Mouse (Mus musculus): ENCODE data around the gene Pmis2. TPM values are rescaled to one million over a fixed set of nuclear protein-coding genes. Genes with fewer than 3 reads are reported as not detected.

Gene Pmis2
- polyA plus RNA-seq, 1 experiment from 2014 or later: not detected

DNA sequence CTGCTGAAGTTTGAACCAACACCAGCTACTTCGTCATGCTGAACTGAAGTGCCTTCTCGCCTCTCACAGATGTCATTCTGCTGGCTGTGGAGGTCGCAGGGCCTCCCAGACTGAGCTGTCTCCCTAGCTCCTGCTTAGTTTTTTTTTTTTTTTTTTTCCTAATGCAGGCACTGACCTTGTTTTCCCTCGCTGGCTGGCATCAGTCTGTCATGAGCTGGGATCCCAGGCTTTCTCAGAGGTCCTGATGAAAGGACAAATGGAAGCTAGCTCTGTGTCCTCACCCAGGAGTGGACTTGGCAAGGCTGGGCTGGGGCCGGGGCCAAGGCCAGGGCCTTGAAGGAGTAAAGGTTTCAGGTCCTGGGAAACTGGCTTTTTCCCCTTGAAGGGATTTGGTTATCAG is 10.5 kb upstream of the Pmis2 start:
- 64% methylated on average over 5 of the region's 5 CpGs for WGBS
- no peaks in the 10 kb centered on the region for H3K36me3 ChIP-seq
- H3K4me3 ChIP-seq (replicated peaks): no peak overlapping the region
- H3K4me2 ChIP-seq: no peak overlapping the region
- ATAC-seq (ENCODE audit: insufficient number of reproducible peaks, insufficient read depth, low FRiP score, low TSS enrichment, low read depth): no peak
- no peak overlapping the region for H3K27ac ChIP-seq
- H3K9ac ChIP-seq (replicated peaks): no peak overlapping the region
- no peaks in the 10 kb centered on the region for H3K9me3 ChIP-seq
- peaks cover 7% of the 10 kb centered on the region for H3K27me3 ChIP-seq
- no peaks in the 10 kb centered on the region for H3K4me1 ChIP-seq (replicated peaks)

DNA sequence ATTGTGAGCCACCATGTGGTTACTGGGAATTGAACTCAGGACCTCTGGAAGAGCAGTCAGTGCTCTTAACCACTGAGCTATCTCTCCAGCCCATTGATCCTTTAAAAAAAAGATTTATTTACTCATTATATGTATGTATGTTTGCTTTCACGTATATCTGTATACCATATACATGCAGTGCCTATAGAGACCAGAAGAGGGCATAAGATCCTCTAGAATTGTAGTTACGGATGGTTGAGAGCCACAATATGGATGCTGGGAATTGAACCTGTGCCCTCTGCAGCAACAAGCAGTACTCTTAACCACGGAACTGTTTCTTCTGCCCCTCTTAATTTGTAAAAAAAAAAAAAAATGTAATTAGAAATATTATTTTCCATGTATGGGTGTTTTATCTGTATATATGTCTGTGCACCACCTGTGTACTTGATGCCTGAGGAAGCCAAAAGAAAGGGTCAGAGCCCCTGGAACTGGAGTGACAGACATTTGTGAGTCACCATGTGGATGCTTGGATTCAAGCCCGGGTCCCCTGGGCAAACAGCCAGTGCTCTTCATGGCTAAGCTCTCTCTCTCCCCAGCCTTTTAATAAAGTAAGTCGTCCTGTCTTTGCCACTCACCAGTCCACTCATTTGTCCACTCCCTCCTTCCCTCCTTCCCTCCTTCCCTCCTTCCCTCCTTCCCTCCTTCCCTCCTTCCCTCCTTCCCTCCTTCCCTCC is 7.0 kb upstream of the Pmis2 start:
- no peak overlapping the region for H3K4me2 ChIP-seq
- 72% methylated on average over 5 of the region's 5 CpGs for WGBS
- H3K4me1 ChIP-seq (replicated peaks): no peaks in the 10 kb centered on the region
- no peak overlapping the region for H3K4me3 ChIP-seq (replicated peaks)
- no peak overlapping the region for H3K27ac ChIP-seq
- no peaks in the 10 kb centered on the region for H3K9me3 ChIP-seq
- H3K36me3 ChIP-seq: no peaks in the 10 kb centered on the region
- H3K9ac ChIP-seq (replicated peaks): no peak overlapping the region
- no peak for ATAC-seq (ENCODE audit: insufficient number of reproducible peaks, insufficient read depth, low FRiP score, low TSS enrichment, low read depth)
- H3K27me3 ChIP-seq: no peaks in the 10 kb centered on the region

DNA sequence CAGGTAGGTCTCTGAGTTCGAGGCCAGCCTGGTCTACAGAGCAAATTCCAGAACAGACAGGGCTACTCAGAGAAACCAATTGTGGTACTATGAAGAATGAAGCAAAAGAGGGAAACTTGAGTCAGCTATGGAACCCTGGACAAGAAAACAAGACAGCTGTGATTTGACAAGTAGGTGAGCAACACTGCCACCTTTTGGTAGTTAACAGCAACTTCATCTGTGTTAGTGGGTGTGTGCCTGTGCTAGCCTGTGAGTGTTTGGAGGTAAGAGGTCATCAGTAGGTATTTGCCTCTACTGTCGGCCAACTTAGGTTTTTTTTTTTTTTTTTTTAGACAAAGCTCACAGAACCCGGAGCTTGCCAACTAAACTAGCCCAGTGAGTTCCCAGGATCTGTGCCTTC is 2.2 kb downstream of the Pmis2 start:
- Histone ChIP-seq H3K4me3 (replicated peaks) (no peak overlapping the region), H3K9me3 (no peaks in the 10 kb centered on the region), H3K9ac (replicated peaks) (no peak overlapping the region), H3K27ac (no peak overlapping the region), H3K4me2 (no peak overlapping the region), H3K36me3 (no peaks in the 10 kb centered on the region), H3K27me3 (no peaks in the 10 kb centered on the region; the same call in 1 of the 2 replicates), H3K4me1 (replicated peaks) (peaks cover 6% of the 10 kb centered on the region)
- no peak for ATAC-seq (ENCODE audit: insufficient number of reproducible peaks, insufficient read depth, low FRiP score, low TSS enrichment, low read depth)
- 41% methylated on average over 3 of the region's 3 CpGs for WGBS

DNA sequence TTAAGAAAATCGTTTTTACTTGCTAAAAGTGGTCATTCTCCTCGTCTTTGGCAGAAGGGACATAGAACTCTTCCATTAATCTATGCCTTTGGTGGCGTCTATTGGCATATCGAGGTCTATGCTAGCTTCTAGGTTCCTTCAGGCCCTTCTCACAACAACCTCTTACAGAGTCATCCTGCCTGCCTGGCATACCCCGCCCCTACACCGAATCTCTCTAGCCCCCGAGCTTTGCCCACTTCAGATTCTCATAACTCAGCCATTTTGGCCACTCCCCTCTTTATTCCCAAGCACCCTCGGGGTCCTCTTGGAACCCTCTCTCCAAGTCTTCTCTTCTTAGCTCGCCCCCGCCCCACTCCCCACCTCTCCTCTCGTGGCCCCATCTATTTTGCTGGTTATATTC is 6.1 kb downstream of the Pmis2 start:
- no peak; the same call in 1 of the 2 replicates for ATAC-seq (ENCODE audit: insufficient number of reproducible peaks, insufficient read depth, low FRiP score, low TSS enrichment, low read depth)
- Histone ChIP-seq H3K27ac (peak overlapping the region; percentile 41; the same call in 1 of the 2 replicates), H3K4me1 (replicated peaks) (peaks cover 8% of the 10 kb centered on the region)

GRCm38 (mm10) chr7:30664529-30665200 is 6.7 kb downstream of the Pmis2 start, which contains the start of gene Haus5:
Gene Haus5, minus strand, starts transcription at chr7:30664994.
- H3K9ac ChIP-seq (replicated peaks): peak within 1 kb of the TSS; percentile 70
- peak within 1 kb of the TSS; percentile 64 for H3K4me3 ChIP-seq (replicated peaks)
- H3K9me3 ChIP-seq: no peaks in the 10 kb centered on the region
- H3K4me1 ChIP-seq (replicated peaks): peaks cover 8% of the 10 kb centered on the region
- peak within 1 kb of the TSS; percentile 81 for H3K4me2 ChIP-seq
- peak within 1 kb of the TSS; percentile 41; the same call in 1 of the 2 replicates for H3K27ac ChIP-seq
- H3K27me3 ChIP-seq: no peaks in the 10 kb centered on the region
- H3K36me3 ChIP-seq: peaks cover 29% of the 10 kb centered on the region
- ATAC-seq (ENCODE audit: insufficient number of reproducible peaks, insufficient read depth, low FRiP score, low TSS enrichment, low read depth): peak; percentile 86
- under 1% methylated on average over 34 of the region's 34 CpGs for WGBS

More for the DNA sequence above, 6.1 kb downstream of the Pmis2 start:
- Histone ChIP-seq H3K9ac (replicated peaks) (peak overlapping the region; percentile 70), H3K4me2 (peak overlapping the region; percentile 81), H3K27me3 (no peaks in the 10 kb centered on the region), H3K4me3 (replicated peaks) (peak overlapping the region; percentile 64), H3K36me3 (peaks cover 23% of the 10 kb centered on the region), H3K9me3 (no peaks in the 10 kb centered on the region)
- 7% methylated on average over 11 of the region's 11 CpGs for WGBS

GRCm38 (mm10) chr7:30649591-30650540 is 21.5 kb downstream of the Pmis2 start, which contains the start of gene Rbm42:
Gene Rbm42, minus strand, starts transcription at chr7:30650317.
- H3K36me3 ChIP-seq: peaks cover 71% of the 10 kb centered on the region
- WGBS: 2% methylated on average over 59 of the region's 59 CpGs
- H3K9ac ChIP-seq (replicated peaks): peak within 1 kb of the TSS; percentile 86
- H3K9me3 ChIP-seq: no peaks in the 10 kb centered on the region
- peak within 1 kb of the TSS; percentile 90 for H3K4me3 ChIP-seq (replicated peaks)
- H3K4me1 ChIP-seq (replicated peaks): peaks cover 8% of the 10 kb centered on the region
- H3K27ac ChIP-seq: 0 out of 2 replicates have a peak within 1 kb of the TSS, but pooled peaks have one; percentile 53
- peak; percentile 99 for ATAC-seq (ENCODE audit: insufficient number of reproducible peaks, insufficient read depth, low FRiP score, low TSS enrichment, low read depth)
- peak within 1 kb of the TSS; percentile 98 for H3K4me2 ChIP-seq
- H3K27me3 ChIP-seq: no peaks in the 10 kb centered on the region

DNA sequence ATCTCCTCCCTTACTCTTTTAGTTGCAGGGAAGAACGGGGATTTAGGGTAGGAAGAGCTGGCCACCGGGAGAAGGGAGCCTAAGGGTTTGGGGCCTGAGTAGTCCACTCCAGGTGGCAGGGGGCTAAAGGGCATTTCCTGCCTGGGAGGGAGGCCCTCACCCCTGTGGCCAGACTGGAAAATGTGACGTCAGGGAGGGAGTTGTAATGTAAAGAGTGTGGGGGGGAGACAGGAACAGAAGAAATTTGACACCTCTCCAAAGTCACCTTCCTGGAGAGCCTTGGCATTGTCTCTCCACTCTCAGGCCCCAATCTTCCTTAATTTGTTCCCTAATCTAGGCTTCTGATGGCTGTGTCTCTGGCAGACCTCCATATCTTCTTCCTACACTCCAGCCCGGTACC is 32.3 kb downstream of the Pmis2 start:
- no peak overlapping the region for H3K4me2 ChIP-seq
- no peak for ATAC-seq (ENCODE audit: insufficient number of reproducible peaks, insufficient read depth, low FRiP score, low TSS enrichment, low read depth)
- peaks cover 42% of the 10 kb centered on the region for H3K36me3 ChIP-seq
- H3K9me3 ChIP-seq: no peaks in the 10 kb centered on the region
- H3K4me3 ChIP-seq (replicated peaks): no peak overlapping the region
- H3K27me3 ChIP-seq: peaks cover 24% of the 10 kb centered on the region
- WGBS: 14% methylated on average over 4 of the region's 4 CpGs
- H3K27ac ChIP-seq: no peak overlapping the region
- H3K9ac ChIP-seq (replicated peaks): 0 out of 2 replicates have a peak overlapping the region, but pooled peaks have one; percentile 13
- peaks cover 24% of the 10 kb centered on the region for H3K4me1 ChIP-seq (replicated peaks)

DNA sequence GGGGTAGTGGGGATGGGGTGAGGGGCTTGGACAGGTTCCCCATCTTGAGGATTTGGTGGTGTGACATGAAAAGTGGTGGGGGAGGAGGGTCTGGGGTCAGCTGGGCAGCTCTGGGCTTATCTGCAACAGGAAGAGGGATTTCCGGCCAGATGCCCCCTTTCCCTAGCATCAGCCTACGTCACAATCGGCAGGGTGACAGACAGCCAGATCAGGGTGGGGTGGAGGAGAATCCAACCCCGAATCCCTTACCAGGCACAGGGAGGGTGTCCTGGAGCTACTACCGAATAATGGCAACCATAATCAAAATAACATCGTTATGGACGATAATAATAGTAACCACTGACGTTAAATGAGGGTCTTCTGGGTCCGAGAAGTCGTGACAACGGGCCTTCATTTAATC is 35.0 kb downstream of the Pmis2 start:
- Histone ChIP-seq H3K9me3 (no peaks in the 10 kb centered on the region), H3K27ac (no peak overlapping the region), H3K4me2 (peak overlapping the region; percentile 35), H3K4me1 (replicated peaks) (peaks cover 24% of the 10 kb centered on the region), H3K4me3 (replicated peaks) (0 out of 2 replicates have a peak overlapping the region, but pooled peaks have one; percentile 3), H3K27me3 (peaks cover 49% of the 10 kb centered on the region), H3K36me3 (peaks cover 15% of the 10 kb centered on the region), H3K9ac (replicated peaks) (no peak overlapping the region)
- WGBS: 23% methylated on average over 11 of the region's 11 CpGs
- no peak for ATAC-seq (ENCODE audit: insufficient number of reproducible peaks, insufficient read depth, low FRiP score, low TSS enrichment, low read depth)

- Histone ChIP-seq H3K4me3 (replicated peaks) (peak within 1 kb of the TSS; percentile 29), H3K27me3 (peaks cover 54% of the 10 kb centered on the region), H3K36me3 (peaks cover 9% of the 10 kb centered on the region), H3K9ac (replicated peaks) (0 out of 2 replicates have a peak within 1 kb of the TSS, but pooled peaks have one; percentile 31), H3K4me2 (peak within 1 kb of the TSS; percentile 45), H3K4me1 (replicated peaks) (peaks cover 24% of the 10 kb centered on the region), H3K9me3 (no peaks in the 10 kb centered on the region), H3K27ac (no peak within 1 kb of the TSS)
- ATAC-seq (ENCODE audit: insufficient number of reproducible peaks, insufficient read depth, low FRiP score, low TSS enrichment, low read depth): no peak
- 5% methylated on average over 5 of the region's 5 CpGs for WGBS
Measured at GRCm38 (mm10) chr7:30635752-30636151, 35.7 kb downstream of the Pmis2 start, which contains the start of gene Etv2. Gene Etv2, minus strand, starts transcription at chr7:30635852.

DNA sequence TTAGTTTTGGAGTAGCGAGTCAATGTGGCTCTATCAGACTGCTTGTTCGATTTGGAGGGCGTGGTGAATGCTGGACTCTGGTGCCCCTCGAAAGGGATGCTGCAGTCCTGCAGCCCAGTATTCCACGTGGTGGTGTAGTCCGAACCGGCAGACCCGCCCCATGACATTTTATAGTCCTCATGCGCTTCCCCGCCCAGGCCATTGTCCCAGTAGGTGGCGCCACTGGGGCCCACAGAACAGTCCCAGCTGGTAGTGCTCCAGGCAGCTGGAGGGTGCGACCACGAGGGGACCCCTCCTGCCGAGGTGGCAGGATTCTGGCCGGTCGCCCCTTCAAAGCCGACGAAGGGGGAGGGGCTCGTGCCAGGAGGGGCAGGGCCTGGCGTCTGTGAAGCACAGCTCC is 36.8 kb downstream of the Pmis2 start:
- 0 out of 2 replicates have a peak overlapping the region, but pooled peaks have one; percentile 31 for H3K9ac ChIP-seq (replicated peaks)
- H3K36me3 ChIP-seq: no peaks in the 10 kb centered on the region
- no peaks in the 10 kb centered on the region for H3K9me3 ChIP-seq
- peaks cover 24% of the 10 kb centered on the region for H3K4me1 ChIP-seq (replicated peaks)
- H3K27me3 ChIP-seq: peaks cover 64% of the 10 kb centered on the region
- 1% methylated on average over 20 of the region's 20 CpGs for WGBS
- H3K27ac ChIP-seq: no peak overlapping the region
- H3K4me2 ChIP-seq: peak overlapping the region; percentile 45
- peak overlapping the region; percentile 29 for H3K4me3 ChIP-seq (replicated peaks)
- ATAC-seq (ENCODE audit: insufficient number of reproducible peaks, insufficient read depth, low FRiP score, low TSS enrichment, low read depth): peak; percentile 66

Data from limb, embryonic 12.5 days (tissue).